Mouse (Mus musculus): ENCODE data around the gene Cavin4. TPM values are rescaled to one million over a fixed set of nuclear protein-coding genes. Genes with fewer than 3 reads are reported as not detected.

Gene Cavin4
- polyA plus RNA-seq, 1 experiment from 2014 or later: 1.4 TPM

DNA sequence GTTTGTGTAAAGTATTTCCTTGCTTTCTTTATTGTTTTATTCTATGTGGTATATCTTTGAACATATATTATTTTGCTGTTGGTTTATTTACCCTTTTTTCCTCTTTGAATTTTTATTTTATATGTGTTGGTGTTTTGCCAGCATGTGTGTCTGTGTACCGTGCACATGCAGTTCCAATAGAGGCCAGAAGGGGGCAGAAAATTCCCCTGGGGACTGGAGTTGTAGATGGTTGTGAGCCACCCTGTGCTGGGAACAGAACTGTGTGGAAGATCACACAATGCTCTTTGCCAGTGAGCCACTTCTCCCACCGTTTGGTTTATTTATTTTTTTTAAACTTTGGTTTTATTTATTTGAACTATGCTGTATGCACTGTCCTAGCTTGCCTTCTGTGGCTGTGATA is 29.3 kb upstream of the Cavin4 start:
- no peaks in the 10 kb centered on the region for H3K9me3 ChIP-seq (ENCODE audit: control insufficient read depth, low read length)
- H3K4me1 ChIP-seq (replicated peaks; ENCODE audit: control insufficient read depth, insufficient read depth, low read length): no peaks in the 10 kb centered on the region; the same call in 1 of the 2 replicates
- no peak overlapping the region for H3K27ac ChIP-seq (ENCODE audit: low read length)
- 87% methylated on average over 2 of the region's 2 CpGs for WGBS
- H3K36me3 ChIP-seq (ENCODE audit: control insufficient read depth, insufficient read depth): peaks cover 5% of the 10 kb centered on the region
- H3K9ac ChIP-seq (replicated peaks; ENCODE audit: low read depth, low read length): no peak overlapping the region
- no peak overlapping the region for H3K4me2 ChIP-seq (ENCODE audit: low read length)
- ATAC-seq: no peak
- no peak overlapping the region for H3K4me3 ChIP-seq (replicated peaks; ENCODE audit: low read length)
- no peaks in the 10 kb centered on the region for H3K27me3 ChIP-seq (replicated peaks; ENCODE audit: control insufficient read depth, insufficient read depth, low read length)

DNA sequence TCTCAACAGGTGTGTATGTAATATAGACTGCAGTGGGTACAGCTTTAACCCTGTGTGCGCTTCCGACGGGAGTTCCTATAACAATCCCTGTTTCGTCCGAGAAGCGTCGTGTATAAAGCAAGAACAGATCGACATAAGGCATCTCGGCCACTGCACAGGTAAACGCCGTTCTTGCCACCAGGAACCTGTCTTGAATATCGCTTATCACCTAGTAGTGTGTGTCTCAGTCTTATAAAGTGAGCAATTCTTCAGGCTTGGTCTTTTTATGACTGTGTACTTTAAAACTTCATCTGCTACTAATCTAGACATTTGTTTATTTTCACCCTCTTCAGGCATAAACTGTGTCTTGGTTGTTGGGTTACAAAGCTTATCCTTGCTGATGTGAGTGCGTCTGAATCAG is 26.5 kb upstream of the Cavin4 start:
- Histone ChIP-seq H3K36me3 (ENCODE audit: control insufficient read depth, insufficient read depth) (peaks cover 22% of the 10 kb centered on the region), H3K4me2 (ENCODE audit: low read length) (no peak overlapping the region), H3K27ac (ENCODE audit: low read length) (no peak overlapping the region), H3K4me1 (replicated peaks; ENCODE audit: control insufficient read depth, insufficient read depth, low read length) (no peaks in the 10 kb centered on the region), H3K9me3 (ENCODE audit: control insufficient read depth, low read length) (no peaks in the 10 kb centered on the region), H3K9ac (replicated peaks; ENCODE audit: low read depth, low read length) (no peak overlapping the region), H3K4me3 (replicated peaks; ENCODE audit: low read length) (no peak overlapping the region), H3K27me3 (replicated peaks; ENCODE audit: control insufficient read depth, insufficient read depth, low read length) (no peaks in the 10 kb centered on the region)
- no peak for ATAC-seq
- WGBS: 94% methylated on average over 13 of the region's 13 CpGs

DNA sequence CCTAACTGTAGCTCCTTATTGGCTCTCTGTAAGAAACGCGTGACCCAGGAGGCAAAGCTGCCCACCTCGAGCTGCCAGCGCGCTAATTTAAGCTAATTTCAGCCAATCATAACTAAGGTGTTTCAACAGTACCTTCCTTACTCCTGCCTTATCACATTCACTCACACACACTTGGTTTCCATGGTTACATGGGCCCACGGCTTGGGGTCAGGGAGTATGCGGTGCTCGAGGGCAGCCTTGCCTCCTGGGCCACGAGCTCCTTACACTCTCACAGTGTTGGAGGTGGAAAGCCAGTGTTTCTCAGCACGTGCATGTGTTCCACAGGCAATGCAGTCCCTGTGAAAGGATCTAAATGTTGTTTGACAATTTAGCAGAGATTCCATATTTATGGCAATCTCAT is 25.2 kb upstream of the Cavin4 start:
- no peak overlapping the region for H3K27ac ChIP-seq (ENCODE audit: low read length)
- H3K4me2 ChIP-seq (ENCODE audit: low read length): no peak overlapping the region
- peaks cover 31% of the 10 kb centered on the region for H3K36me3 ChIP-seq (ENCODE audit: control insufficient read depth, insufficient read depth)
- no peak for ATAC-seq
- H3K27me3 ChIP-seq (replicated peaks; ENCODE audit: control insufficient read depth, insufficient read depth, low read length): no peaks in the 10 kb centered on the region
- WGBS: 77% methylated on average over 10 of the region's 10 CpGs
- H3K4me1 ChIP-seq (replicated peaks; ENCODE audit: control insufficient read depth, insufficient read depth, low read length): no peaks in the 10 kb centered on the region
- no peak overlapping the region for H3K9ac ChIP-seq (replicated peaks; ENCODE audit: low read depth, low read length)
- no peaks in the 10 kb centered on the region for H3K9me3 ChIP-seq (ENCODE audit: control insufficient read depth, low read length)
- H3K4me3 ChIP-seq (replicated peaks; ENCODE audit: low read length): no peak overlapping the region

DNA sequence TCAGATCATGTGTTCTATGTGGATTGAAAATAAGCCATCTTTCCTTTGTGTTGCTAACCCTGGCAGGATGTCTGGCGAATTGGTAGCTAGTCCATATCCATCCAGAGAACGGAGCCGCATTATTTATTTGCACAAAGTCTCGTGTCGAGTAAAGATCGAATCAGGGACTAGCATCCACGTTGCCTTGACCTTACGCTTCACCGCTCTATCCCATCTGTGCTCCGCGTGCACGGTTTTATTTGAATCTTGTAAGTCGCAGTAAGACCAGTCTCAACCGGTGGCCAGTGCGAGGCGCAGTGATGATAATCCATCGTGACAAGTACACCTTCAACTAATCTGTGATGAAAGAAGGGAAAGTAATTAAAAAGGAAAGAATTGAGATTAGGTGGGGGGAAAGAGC is 23.8 kb upstream of the Cavin4 start:
- Histone ChIP-seq H3K4me1 (replicated peaks; ENCODE audit: control insufficient read depth, insufficient read depth, low read length) (no peaks in the 10 kb centered on the region), H3K9me3 (ENCODE audit: control insufficient read depth, low read length) (no peaks in the 10 kb centered on the region), H3K9ac (replicated peaks; ENCODE audit: low read depth, low read length) (no peak overlapping the region), H3K4me3 (replicated peaks; ENCODE audit: low read length) (no peak overlapping the region), H3K27me3 (replicated peaks; ENCODE audit: control insufficient read depth, insufficient read depth, low read length) (no peaks in the 10 kb centered on the region), H3K4me2 (ENCODE audit: low read length) (no peak overlapping the region), H3K27ac (ENCODE audit: low read length) (no peak overlapping the region), H3K36me3 (ENCODE audit: control insufficient read depth, insufficient read depth) (peaks cover 31% of the 10 kb centered on the region)
- 94% methylated on average over 17 of the region's 17 CpGs for WGBS
- ATAC-seq: no peak

DNA sequence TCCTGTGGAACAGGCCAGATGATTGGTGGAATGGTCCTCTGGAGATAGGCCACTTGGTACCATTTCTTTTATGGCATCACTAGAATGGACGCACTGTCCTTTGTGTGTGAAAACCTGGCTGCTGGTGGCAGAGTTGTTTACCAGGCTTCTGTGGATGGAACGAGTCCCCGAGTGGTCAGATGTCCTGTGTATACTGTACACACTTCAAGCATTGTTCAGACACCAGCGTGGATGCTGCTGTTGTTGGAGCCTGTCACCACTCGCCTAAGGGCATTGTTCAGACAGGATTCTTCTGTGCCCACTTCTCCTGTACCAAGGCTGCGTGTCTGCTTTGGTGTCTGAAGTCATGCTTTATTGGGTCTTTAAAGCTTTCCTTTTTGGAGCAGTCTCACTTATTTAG is 19.5 kb upstream of the Cavin4 start:
- Histone ChIP-seq H3K4me1 (replicated peaks; ENCODE audit: control insufficient read depth, insufficient read depth, low read length) (no peaks in the 10 kb centered on the region), H3K9ac (replicated peaks; ENCODE audit: low read depth, low read length) (no peak overlapping the region), H3K36me3 (ENCODE audit: control insufficient read depth, insufficient read depth) (peaks cover 47% of the 10 kb centered on the region), H3K4me2 (ENCODE audit: low read length) (no peak overlapping the region), H3K27ac (ENCODE audit: low read length) (no peak overlapping the region), H3K9me3 (ENCODE audit: control insufficient read depth, low read length) (no peaks in the 10 kb centered on the region), H3K27me3 (replicated peaks; ENCODE audit: control insufficient read depth, insufficient read depth, low read length) (no peaks in the 10 kb centered on the region), H3K4me3 (replicated peaks; ENCODE audit: low read length) (no peak overlapping the region)
- no peak for ATAC-seq
- 83% methylated on average over 6 of the region's 6 CpGs for WGBS

DNA sequence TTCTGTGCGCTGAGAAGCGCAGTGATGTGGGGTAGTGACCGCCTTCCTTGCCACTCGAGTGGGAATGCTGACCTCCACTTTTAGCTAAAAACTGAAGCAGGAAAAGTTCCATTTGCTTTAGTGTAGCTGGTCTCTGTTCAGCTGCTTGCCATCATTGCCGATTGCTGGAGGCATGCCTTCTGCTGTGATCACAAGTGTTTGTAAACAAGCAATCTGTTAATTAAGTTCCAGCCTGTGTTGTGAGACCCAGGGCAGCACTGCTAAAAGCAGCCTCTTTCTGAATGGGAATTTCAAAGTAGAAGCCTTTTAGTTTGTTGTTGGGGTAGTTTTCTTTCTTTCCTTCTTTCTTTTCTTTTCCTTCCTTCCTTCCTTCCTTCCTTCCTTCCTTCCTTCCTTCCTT is 17.2 kb upstream of the Cavin4 start:
- ATAC-seq: peak; percentile 37; the same call in 1 of the 2 replicates
- Histone ChIP-seq H3K27ac (ENCODE audit: low read length) (no peak overlapping the region), H3K4me1 (replicated peaks; ENCODE audit: control insufficient read depth, insufficient read depth, low read length) (no peaks in the 10 kb centered on the region), H3K4me2 (ENCODE audit: low read length) (no peak overlapping the region), H3K9me3 (ENCODE audit: control insufficient read depth, low read length) (no peaks in the 10 kb centered on the region), H3K36me3 (ENCODE audit: control insufficient read depth, insufficient read depth) (peaks cover 37% of the 10 kb centered on the region), H3K27me3 (replicated peaks; ENCODE audit: control insufficient read depth, insufficient read depth, low read length) (no peaks in the 10 kb centered on the region), H3K4me3 (replicated peaks; ENCODE audit: low read length) (no peak overlapping the region), H3K9ac (replicated peaks; ENCODE audit: low read depth, low read length) (no peak overlapping the region)
- WGBS: 79% methylated on average over 5 of the region's 5 CpGs

DNA sequence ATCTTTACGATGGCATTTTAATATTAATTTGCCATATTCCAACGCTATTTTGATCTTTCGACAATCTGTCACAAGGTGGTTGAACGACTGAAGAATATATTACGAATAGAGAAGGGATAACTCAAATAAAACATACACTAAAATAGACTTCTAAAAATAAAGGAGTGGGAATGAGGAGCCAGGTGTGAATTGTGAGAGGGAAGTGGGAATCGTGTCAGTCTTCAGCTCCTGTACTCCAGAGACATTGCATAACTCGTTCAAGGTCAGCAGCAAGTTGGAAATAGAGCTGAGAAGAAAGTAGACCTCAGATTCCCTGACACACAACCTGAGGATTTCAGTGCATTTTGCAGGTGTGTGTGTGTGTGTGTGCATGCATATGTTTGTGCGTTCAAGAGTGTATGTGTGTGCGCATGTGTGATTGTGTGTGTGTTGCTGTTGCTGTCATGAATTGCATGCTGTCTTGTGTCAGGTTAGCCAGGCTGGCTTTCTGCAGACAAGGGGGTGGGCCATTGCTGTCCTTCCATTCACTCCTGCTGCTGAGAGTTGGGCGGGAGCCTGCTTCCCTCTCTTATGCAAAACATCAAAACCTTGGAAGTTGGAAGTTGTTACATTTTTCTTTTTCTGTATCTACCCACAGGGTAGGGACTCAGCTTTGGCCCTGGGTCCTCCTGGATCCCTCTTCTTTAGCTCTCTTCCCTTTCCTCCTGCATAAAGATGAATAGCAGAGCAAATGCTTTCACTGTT is 12.5 kb upstream of the Cavin4 start:
- H3K9ac ChIP-seq (replicated peaks; ENCODE audit: low read depth, low read length): no peak overlapping the region
- peaks cover 34% of the 10 kb centered on the region for H3K36me3 ChIP-seq (ENCODE audit: control insufficient read depth, insufficient read depth)
- no peak overlapping the region for H3K4me3 ChIP-seq (replicated peaks; ENCODE audit: low read length)
- no peak overlapping the region for H3K27ac ChIP-seq (ENCODE audit: low read length)
- no peaks in the 10 kb centered on the region for H3K9me3 ChIP-seq (ENCODE audit: control insufficient read depth, low read length)
- H3K4me1 ChIP-seq (replicated peaks; ENCODE audit: control insufficient read depth, insufficient read depth, low read length): no peaks in the 10 kb centered on the region
- 87% methylated on average over 10 of the region's 10 CpGs for WGBS
- ATAC-seq: no peak
- no peak overlapping the region for H3K4me2 ChIP-seq (ENCODE audit: low read length)
- no peaks in the 10 kb centered on the region for H3K27me3 ChIP-seq (replicated peaks; ENCODE audit: control insufficient read depth, insufficient read depth, low read length)

DNA sequence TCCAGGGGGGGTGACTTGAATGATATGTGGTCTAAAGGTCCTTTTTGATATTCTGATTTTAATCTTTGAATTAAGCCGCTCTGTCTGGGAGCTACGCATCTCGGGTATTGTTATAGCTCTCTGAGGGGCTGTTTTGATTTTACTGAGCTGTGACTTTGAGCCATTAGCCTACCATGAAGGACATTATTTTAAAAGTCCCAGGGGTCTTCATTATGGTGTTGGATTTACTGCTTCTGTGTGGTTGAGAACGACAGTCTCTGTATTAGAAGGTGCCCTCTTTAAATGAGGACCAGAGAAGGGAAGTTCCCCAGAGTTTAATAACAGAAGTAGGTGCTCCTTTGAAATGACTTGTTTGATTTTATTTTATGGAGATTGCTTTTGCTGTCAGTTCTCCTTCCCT is 9.2 kb upstream of the Cavin4 start:
- no peak overlapping the region for H3K9ac ChIP-seq (replicated peaks; ENCODE audit: low read depth, low read length)
- no peaks in the 10 kb centered on the region for H3K9me3 ChIP-seq (ENCODE audit: control insufficient read depth, low read length)
- no peaks in the 10 kb centered on the region for H3K4me1 ChIP-seq (replicated peaks; ENCODE audit: control insufficient read depth, insufficient read depth, low read length)
- H3K27me3 ChIP-seq (replicated peaks; ENCODE audit: control insufficient read depth, insufficient read depth, low read length): no peaks in the 10 kb centered on the region
- H3K36me3 ChIP-seq (ENCODE audit: control insufficient read depth, insufficient read depth): peaks cover 27% of the 10 kb centered on the region
- 82% methylated on average over 4 of the region's 4 CpGs for WGBS
- H3K4me3 ChIP-seq (replicated peaks; ENCODE audit: low read length): no peak overlapping the region
- no peak for ATAC-seq
- no peak overlapping the region for H3K4me2 ChIP-seq (ENCODE audit: low read length)
- no peak overlapping the region for H3K27ac ChIP-seq (ENCODE audit: low read length)

DNA sequence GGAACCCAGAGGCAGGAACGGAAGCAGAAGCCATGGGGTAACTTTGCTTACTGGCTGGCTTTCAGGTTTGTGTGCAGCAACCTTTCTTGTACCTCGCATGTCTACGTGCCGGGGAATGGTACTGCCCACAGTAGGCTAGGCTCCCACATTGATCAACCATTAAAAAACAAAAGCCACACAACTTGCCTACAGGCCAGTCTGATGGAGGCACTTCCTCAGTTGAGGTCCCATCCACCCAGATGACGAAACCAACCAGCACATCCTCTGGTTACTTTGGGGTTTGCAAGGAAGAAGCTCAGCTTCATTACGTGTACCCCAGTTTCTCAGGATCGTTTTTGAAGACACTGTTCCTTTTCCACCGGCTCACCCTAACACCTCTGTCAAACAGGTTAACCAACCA is 6.8 kb upstream of the Cavin4 start:
- no peak for ATAC-seq
- Histone ChIP-seq H3K4me1 (replicated peaks; ENCODE audit: control insufficient read depth, insufficient read depth, low read length) (peaks cover 7% of the 10 kb centered on the region; the same call in 1 of the 2 replicates), H3K36me3 (ENCODE audit: control insufficient read depth, insufficient read depth) (peaks cover 27% of the 10 kb centered on the region), H3K9me3 (ENCODE audit: control insufficient read depth, low read length) (no peaks in the 10 kb centered on the region), H3K27me3 (replicated peaks; ENCODE audit: control insufficient read depth, insufficient read depth, low read length) (no peaks in the 10 kb centered on the region), H3K4me3 (replicated peaks; ENCODE audit: low read length) (no peak overlapping the region), H3K9ac (replicated peaks; ENCODE audit: low read depth, low read length) (no peak overlapping the region), H3K4me2 (ENCODE audit: low read length) (no peak overlapping the region), H3K27ac (ENCODE audit: low read length) (no peak overlapping the region)
- WGBS: 96% methylated on average over 8 of the region's 8 CpGs

DNA sequence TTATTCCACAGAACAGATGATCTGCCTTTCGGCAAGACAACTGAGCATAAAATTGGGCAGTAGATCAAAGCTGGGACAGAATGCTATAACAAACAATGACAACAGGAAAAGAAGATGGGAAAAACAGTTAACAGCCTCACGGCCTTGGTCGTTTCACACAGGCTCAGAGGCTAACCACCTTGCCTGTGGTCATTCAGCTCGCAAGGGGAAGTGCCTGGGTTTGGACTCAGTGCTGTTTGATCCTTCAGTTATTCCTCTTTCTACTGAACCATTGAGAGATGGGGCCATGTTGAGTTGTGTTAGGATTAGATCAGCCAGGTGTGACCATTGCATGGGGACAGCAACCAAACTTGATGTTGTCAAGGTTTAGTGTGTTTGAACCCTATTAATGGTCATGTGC is 3.2 kb upstream of the Cavin4 start:
- ATAC-seq: no peak
- no peak overlapping the region for H3K27ac ChIP-seq (ENCODE audit: low read length)
- H3K4me2 ChIP-seq (ENCODE audit: low read length): no peak overlapping the region
- H3K9ac ChIP-seq (replicated peaks; ENCODE audit: low read depth, low read length): no peak overlapping the region
- no peaks in the 10 kb centered on the region for H3K9me3 ChIP-seq (ENCODE audit: control insufficient read depth, low read length)
- H3K4me3 ChIP-seq (replicated peaks; ENCODE audit: low read length): no peak overlapping the region
- H3K27me3 ChIP-seq (replicated peaks; ENCODE audit: control insufficient read depth, insufficient read depth, low read length): no peaks in the 10 kb centered on the region
- peaks cover 7% of the 10 kb centered on the region; the same call in 1 of the 2 replicates for H3K4me1 ChIP-seq (replicated peaks; ENCODE audit: control insufficient read depth, insufficient read depth, low read length)
- WGBS: 82% methylated on average over 4 of the region's 4 CpGs
- peaks cover 30% of the 10 kb centered on the region for H3K36me3 ChIP-seq (ENCODE audit: control insufficient read depth, insufficient read depth)

Data from forebrain, embryonic 16.5 days (tissue).